Mouse (Mus musculus) small intestine, adult 2 months (tissue): ENCODE measurements around the gene 4930469K13Rik. TPM values are rescaled to one million over a fixed set of nuclear protein-coding genes. Genes with fewer than 3 reads are reported as not detected.

Experiments used
- H3K27ac ChIP-seq: fragments of 200-500 bp; 2 replicates; pipeline ENCODE4 v1.5.1; 2012; ENCODE audit warnings: low read depth, low read length, control low read depth, inconsistent platforms; ENCODE audit not compliant: insufficient read depth
- H3K27me3 ChIP-seq: fragments of 200-500 bp; 2 replicates; pipeline ENCODE4 v1.6.1; 2012; ENCODE audit warnings: mild to moderate bottlenecking, moderate library complexity, low read length, inconsistent platforms; ENCODE audit not compliant: control insufficient read depth, insufficient read depth
- H3K36me3 ChIP-seq: fragments of 200-500 bp; 2 replicates; pipeline ENCODE4 v1.6.1; 2012; ENCODE audit warnings: mild to moderate bottlenecking, low read length, control low read depth, inconsistent platforms; ENCODE audit not compliant: control insufficient read depth, insufficient read depth
- H3K4me1 ChIP-seq: fragments of 200-500 bp; 2 replicates; pipeline ENCODE4 v1.6.1; 2012; ENCODE audit warnings: low read length, inconsistent platforms, mixed read lengths; ENCODE audit not compliant: control insufficient read depth, insufficient read depth, insufficient read length
- H3K4me3 ChIP-seq: fragments of 200-500 bp; 2 replicates; pipeline ENCODE4 v1.5.1; 2012; ENCODE audit warnings: low read depth, mild to moderate bottlenecking, control low read depth, inconsistent platforms, low read length, moderate library complexity
- CTCF ChIP-seq: fragments of 200-500 bp; IDR thresholded peaks from 2 replicates; pipeline ENCODE4 v1.5.1; 2012; ENCODE audit warnings: low read depth, mild to moderate bottlenecking, control low read depth, inconsistent platforms, low read length, moderate library complexity, mixed read lengths; ENCODE audit not compliant: insufficient replicate concordance, insufficient read length; ENCODE audit errors: extremely low read depth
- POLR2A ChIP-seq: fragments of 200-500 bp; IDR thresholded peaks from 2 replicates; pipeline ENCODE4 v1.6.1; 2012; ENCODE audit warnings: low read depth, mild to moderate bottlenecking, control low read depth, inconsistent platforms, low read length, moderate library complexity
- WGBS: fragments of 180-500 bp; shearing (Covaris S2); methylation state at CpG from one replicate; pipeline ENCODE4 v1.1.7; 2018; 5-methylcytosine and 5-hydroxymethylcytosine counted together
- polyA plus RNA-seq: library from polyadenylated mRNA; depleted of rRNA; stranded (reverse); fragments of >200 nt; gene quantifications from 2 replicates; pipeline ENCODE4 v1.2.3, GENCODE M21; 2012

4930469K13Rik gene
- polyA plus RNA-seq, 1 experiment, result not detected

DNA sequence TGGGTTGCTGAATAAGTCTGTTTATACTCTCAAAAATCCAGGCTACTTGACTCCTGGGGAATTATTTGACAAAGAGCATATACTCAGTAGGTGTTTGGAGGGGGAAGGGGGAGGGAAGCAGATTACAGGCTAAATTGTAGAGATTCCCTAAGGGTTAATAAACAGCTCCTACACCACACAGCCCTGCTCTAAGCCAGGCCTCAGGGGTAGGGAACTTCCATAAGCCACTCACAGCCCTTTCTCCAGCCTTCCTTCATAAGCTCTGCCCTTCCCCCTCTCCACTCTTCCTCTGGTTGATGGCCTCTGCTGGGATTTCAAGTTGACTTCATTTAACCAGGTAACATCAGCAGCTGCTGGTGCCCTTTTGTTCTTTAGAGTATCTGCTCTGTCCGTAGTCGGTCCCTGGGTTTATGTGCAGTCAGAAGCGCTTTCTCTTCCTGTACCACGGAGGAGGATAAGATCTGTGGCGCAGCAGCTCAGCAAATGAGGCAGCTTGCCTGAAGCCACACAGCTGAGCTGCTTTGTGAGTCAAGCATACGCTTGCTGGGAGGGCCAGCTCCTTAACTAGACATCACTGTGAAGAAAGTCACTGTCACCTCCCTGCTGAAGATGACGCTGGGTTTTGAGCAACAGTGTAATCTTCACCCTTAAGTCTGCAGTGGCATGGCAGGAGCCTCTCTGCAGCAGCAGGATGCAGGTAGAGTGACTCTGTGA, 159.6 kb downstream of the 4930469K13Rik start:
- 58% methylated on average over 7 of the region's 7 CpGs for WGBS
- Histone ChIP-seq H3K4me1 (no peaks in the 10 kb centered on the region), H3K36me3 (no peaks in the 10 kb centered on the region), H3K27ac (peak overlapping the region; percentile 46), H3K4me3 (no peak overlapping the region), H3K27me3 (no peaks in the 10 kb centered on the region)
- TF ChIP-seq CTCF, result no peak
- no peak for TF ChIP-seq POLR2A

DNA sequence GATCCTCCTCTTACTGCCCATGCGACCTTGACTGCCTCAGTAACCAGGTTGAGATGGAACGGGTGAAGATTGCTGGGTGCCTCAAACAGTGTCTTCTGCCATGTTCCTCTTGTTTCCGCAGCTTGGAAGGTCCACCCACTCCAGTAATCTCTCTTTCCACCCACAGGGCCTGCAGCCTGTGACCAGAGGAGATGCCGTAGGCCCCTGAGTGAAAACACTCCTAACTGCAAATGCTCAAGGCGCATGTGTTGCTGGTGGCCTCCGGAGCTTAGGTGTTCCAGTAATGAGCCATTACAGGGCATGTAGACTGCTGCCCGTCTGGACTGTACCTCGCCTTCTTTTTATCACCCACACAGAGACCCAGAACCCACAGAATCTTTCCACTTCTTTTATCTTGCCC, 160.7 kb downstream of the 4930469K13Rik start:
- TF ChIP-seq CTCF, result no peak
- no peak for TF ChIP-seq POLR2A
- 74% methylated on average over 8 of the region's 8 CpGs for WGBS
- peaks cover 4% of the 10 kb centered on the region; the same call in 1 of the 2 replicates for H3K4me1 ChIP-seq
- H3K4me3 ChIP-seq, result no peak overlapping the region
- no peaks in the 10 kb centered on the region for H3K27me3 ChIP-seq
- no peak overlapping the region for H3K27ac ChIP-seq
- no peaks in the 10 kb centered on the region for H3K36me3 ChIP-seq

DNA sequence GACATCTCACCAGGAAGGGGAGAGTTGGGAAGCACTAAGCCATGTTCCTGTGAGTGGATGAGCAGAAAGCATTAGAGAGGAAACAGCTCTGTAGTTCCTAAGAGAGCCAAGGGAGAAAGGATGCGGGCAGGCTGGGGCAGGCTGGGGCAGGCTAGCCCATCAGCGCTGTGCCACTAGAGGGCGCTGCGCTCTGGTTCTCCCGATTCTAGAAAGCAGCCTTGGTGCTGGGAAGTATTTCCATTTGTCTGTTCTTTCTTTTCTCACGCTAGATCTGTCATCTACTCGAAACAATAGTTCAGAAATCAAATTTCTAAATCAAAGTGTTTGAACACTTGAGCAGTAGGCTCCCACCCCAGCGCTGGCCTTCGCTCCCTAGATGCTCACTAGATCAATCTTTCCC, 164.1 kb downstream of the 4930469K13Rik start:
- Histone ChIP-seq H3K27me3 (no peaks in the 10 kb centered on the region), H3K36me3 (no peaks in the 10 kb centered on the region), H3K4me1 (peaks cover 8% of the 10 kb centered on the region; the same call in 1 of the 2 replicates), H3K4me3 (no peak overlapping the region), H3K27ac (no peak overlapping the region)
- TF ChIP-seq CTCF (peak; percentile 48; the same call in 1 of the 2 replicates), POLR2A (no peak)
- WGBS, result 67% methylated on average over 9 of the region's 9 CpGs

DNA sequence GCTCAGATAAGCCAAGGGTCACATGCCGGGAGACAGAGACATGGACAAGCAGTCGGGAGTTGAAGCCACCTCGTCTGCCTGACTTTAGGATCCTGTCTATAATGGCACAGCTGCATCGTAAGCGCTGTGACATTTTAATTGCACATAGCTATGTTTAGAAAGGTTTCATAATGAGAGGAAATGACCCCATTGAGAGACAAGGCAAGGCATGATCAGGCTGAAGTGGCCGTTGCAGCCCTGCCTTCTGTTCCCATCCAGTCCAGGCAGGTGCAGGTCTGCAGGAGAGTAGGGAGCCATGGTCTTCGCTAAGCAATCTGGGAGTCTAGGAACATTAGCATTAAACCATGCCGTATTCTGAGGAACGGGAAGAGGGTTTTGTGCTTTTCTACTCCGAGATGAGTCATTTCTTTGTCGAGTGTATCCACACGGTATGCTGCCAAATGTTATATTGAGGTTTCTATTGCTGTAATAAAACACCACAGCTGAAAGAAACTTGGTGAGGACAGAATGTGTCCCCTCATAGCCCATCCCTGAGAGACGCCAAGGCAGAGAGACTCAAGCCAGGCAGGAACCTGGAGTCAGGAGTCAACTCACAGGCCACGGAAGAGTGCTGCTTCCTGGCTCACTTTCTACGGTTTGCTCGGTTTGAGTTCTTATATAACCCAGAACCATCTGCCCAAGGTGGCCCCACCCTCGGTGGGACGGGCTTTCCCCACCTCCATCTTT, 165.8 kb downstream of the 4930469K13Rik start:
- peak overlapping the region; percentile 44 for H3K4me3 ChIP-seq
- H3K36me3 ChIP-seq, result no peaks in the 10 kb centered on the region
- peaks cover 8% of the 10 kb centered on the region; the same call in 1 of the 2 replicates for H3K4me1 ChIP-seq
- TF ChIP-seq CTCF, result no peak
- TF ChIP-seq POLR2A, result 0 out of 2 replicates have a peak, but pooled peaks have one; percentile 18
- no peaks in the 10 kb centered on the region for H3K27me3 ChIP-seq
- peak overlapping the region; percentile 68 for H3K27ac ChIP-seq
- 16% methylated on average over 18 of the region's 18 CpGs for WGBS

DNA sequence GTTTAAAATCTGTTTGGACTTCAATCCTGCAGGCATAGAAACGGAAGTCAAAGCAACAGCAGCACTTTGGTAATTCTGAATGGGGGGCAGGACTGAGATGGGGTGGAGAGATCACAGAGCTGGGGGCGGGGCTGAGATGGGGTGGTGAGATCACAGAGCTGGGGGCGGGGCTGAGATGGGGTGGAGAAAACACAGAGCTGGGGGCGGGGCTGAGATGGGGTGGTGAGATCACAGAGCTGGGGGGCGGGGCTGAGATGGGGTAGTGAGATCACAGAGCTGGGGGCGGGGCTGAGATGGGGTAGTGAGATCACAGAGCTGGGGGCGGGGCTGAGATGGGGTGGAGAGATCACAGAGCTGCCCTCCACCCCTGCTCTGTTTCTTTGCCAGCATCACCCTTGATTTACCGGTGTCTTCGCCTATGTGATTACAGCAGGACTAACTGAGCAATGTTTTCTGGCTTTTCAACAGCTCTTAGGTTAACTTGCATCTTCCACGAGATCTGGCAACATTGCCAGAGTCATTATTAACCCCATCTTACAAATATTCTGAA, 166.4 kb downstream of the 4930469K13Rik start:
- H3K4me3 ChIP-seq, result peak overlapping the region; percentile 44
- H3K27me3 ChIP-seq, result no peaks in the 10 kb centered on the region
- 8% methylated on average over 9 of the region's 10 CpGs for WGBS
- peaks cover 8% of the 10 kb centered on the region; the same call in 1 of the 2 replicates for H3K4me1 ChIP-seq
- peak overlapping the region; percentile 68 for H3K27ac ChIP-seq
- TF ChIP-seq CTCF, result no peak
- no peak for TF ChIP-seq POLR2A
- no peaks in the 10 kb centered on the region for H3K36me3 ChIP-seq

DNA sequence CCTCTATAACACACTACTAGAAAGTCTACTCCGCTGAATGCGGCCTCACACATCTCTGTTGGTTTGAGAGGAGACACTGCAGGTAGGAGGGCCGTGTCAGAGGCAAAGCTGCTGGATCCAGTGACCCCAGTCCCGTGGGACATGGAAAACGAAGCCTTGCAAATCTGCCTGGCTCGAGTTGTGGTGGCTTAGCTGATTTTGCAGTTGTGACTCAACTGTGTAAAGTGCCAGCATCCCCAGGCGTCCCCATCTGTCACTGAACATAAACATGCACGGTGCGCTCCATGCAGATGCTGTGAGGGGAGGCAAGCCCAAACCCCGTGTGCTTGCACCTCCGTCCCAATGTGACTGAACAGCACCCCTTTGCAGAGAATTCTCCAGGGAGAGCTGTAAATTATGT, 168.9 kb downstream of the 4930469K13Rik start:
- H3K36me3 ChIP-seq, result no peaks in the 10 kb centered on the region
- TF ChIP-seq POLR2A, result no peak
- no peak for TF ChIP-seq CTCF
- H3K4me1 ChIP-seq, result peaks cover 8% of the 10 kb centered on the region; the same call in 1 of the 2 replicates
- 74% methylated on average over 11 of the region's 11 CpGs for WGBS
- H3K4me3 ChIP-seq, result no peak overlapping the region
- no peaks in the 10 kb centered on the region for H3K27me3 ChIP-seq
- H3K27ac ChIP-seq, result no peak overlapping the region

DNA sequence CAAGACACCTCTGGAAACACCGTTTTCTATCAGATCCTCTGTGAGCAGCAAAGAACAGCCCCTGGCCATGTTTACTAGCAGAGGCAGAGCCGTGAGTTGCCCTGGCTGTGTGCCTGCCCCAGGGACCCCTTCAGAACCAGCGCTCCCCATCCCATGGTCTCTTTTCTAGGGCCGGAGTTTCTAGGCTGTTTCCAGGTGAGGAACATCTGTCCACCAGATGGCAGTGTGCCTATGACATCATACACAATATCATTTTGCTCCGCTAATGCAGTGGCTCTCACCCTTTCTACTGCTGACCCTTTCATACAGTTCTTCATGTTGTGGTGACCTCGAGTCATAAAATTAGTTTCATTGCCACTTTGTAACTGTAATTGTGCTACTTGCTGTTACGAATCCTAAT, 169.7 kb downstream of the 4930469K13Rik start:
- H3K27ac ChIP-seq, result no peak overlapping the region
- H3K4me3 ChIP-seq, result no peak overlapping the region
- peaks cover 8% of the 10 kb centered on the region; the same call in 1 of the 2 replicates for H3K4me1 ChIP-seq
- no peaks in the 10 kb centered on the region for H3K27me3 ChIP-seq
- TF ChIP-seq POLR2A (no peak), CTCF (peak; percentile 33; the same call in 1 of the 2 replicates)
- WGBS, result 38% methylated on average over 7 of the region's 7 CpGs
- no peaks in the 10 kb centered on the region for H3K36me3 ChIP-seq
